In genomic region chr11:117407651-117408441, GRCm38 (mm10) we compare ENCODE assay signal across 8 mouse cellular contexts.
DNase-seq lines count a peak whose midpoint lies in the region; ATAC-seq and TF ChIP-seq lines count a peak whose summit lies in the region.

No protein-coding gene starts in this region.

- ATAC-seq in embryonic facial prominence, embryonic 14.5 days (ENCODE audit: low read depth) = peak; percentile 77
- ATAC-seq in heart, postnatal 0 days (ENCODE audit: insufficient read depth, low read depth) = peak; percentile 39; the same call in 1 of the 2 replicates
- ATAC-seq in liver, postnatal 0 days = peak; percentile 70

- no peak for TF ChIP-seq EP300 in heart, postnatal 0 days (IDR thresholded peaks at IDR 0.05; ENCODE audit: low read depth)
- peak; percentile 76; the same call in 1 of the 2 replicates for TF ChIP-seq EP300 in liver, postnatal 0 days (IDR thresholded peaks at IDR 0.05; ENCODE audit: low read depth)

- TF ChIP-seq CTCF in heart, postnatal 0 days (IDR thresholded peaks at IDR 0.05; ENCODE audit: low read depth) = no peak
- TF ChIP-seq CTCF in liver, postnatal 0 days (IDR thresholded peaks at IDR 0.05; ENCODE audit: low read depth) = no peak
- TF ChIP-seq CTCF in olfactory bulb, adult 2 months (IDR thresholded peaks at IDR 0.05; ENCODE audit: insufficient read depth, low read depth, low read length) = no peak

- no peaks in the 10 kb centered on the region for H3K27me3 ChIP-seq in embryonic facial prominence, embryonic 14.5 days (replicated peaks; ENCODE audit: control insufficient read depth, insufficient read depth, low read length)
- H3K27me3 ChIP-seq in heart, postnatal 0 days (ENCODE audit: control insufficient read depth, insufficient read depth, low read length) = peaks cover 28% of the 10 kb centered on the region
- peaks cover 48% of the 10 kb centered on the region for H3K27me3 ChIP-seq in liver, postnatal 0 days (ENCODE audit: insufficient read depth, low read length)

- H3K4me3 ChIP-seq in embryonic facial prominence, embryonic 14.5 days (ENCODE audit: low read depth, low read length) = peak overlapping the region; percentile 34
- H3K4me3 ChIP-seq in heart, postnatal 0 days (ENCODE audit: low read depth, low read length) = peak overlapping the region; percentile 36
- H3K4me3 ChIP-seq in liver, postnatal 0 days (ENCODE audit: low read depth, low read length) = no peak overlapping the region
- peak overlapping the region; percentile 42 for H3K4me3 ChIP-seq in olfactory bulb, adult 2 months (ENCODE audit: insufficient read depth, low read depth, low read length)

- peak overlapping the region; percentile 62 for H3K4me2 ChIP-seq in embryonic facial prominence, embryonic 14.5 days (ENCODE audit: low read depth, low read length)
- H3K4me2 ChIP-seq in heart, postnatal 0 days (ENCODE audit: low read depth, low read length) = peak overlapping the region; percentile 66
- H3K4me2 ChIP-seq in liver, postnatal 0 days (ENCODE audit: low read depth, low read length) = peak overlapping the region; percentile 32

- peak overlapping the region; percentile 13 for H3K27ac ChIP-seq in embryonic facial prominence, embryonic 14.5 days (replicated peaks; ENCODE audit: low read depth, low read length)
- H3K27ac ChIP-seq in heart, postnatal 0 days (ENCODE audit: low read depth) = no peak overlapping the region
- H3K27ac ChIP-seq in liver, postnatal 0 days (ENCODE audit: low read depth) = no peak overlapping the region
- H3K27ac ChIP-seq in olfactory bulb, adult 2 months (ENCODE audit: insufficient read depth, low read depth, low read length) = peak overlapping the region; percentile 82

- peaks cover 27% of the 10 kb centered on the region for H3K4me1 ChIP-seq in embryonic facial prominence, embryonic 14.5 days (ENCODE audit: control insufficient read depth, insufficient read depth, low read length)
- peaks cover 11% of the 10 kb centered on the region for H3K4me1 ChIP-seq in heart, postnatal 0 days (ENCODE audit: control insufficient read depth, insufficient read depth)
- H3K4me1 ChIP-seq in liver, postnatal 0 days (ENCODE audit: insufficient read depth) = no peaks in the 10 kb centered on the region; the same call in 1 of the 2 replicates
- H3K4me1 ChIP-seq in olfactory bulb, adult 2 months (ENCODE audit: control insufficient read depth, insufficient read depth, low read length) = peaks cover 37% of the 10 kb centered on the region

- WGBS in embryonic facial prominence, embryonic 14.5 days = under 1% methylated on average over 28 of the region's 28 CpGs
- WGBS in heart, postnatal 0 days = 1% methylated on average over 28 of the region's 28 CpGs
- whole genome bisulfite sequencing in liver, postnatal 0 days (ENCODE audit: insufficient replicate concordance) = 1% methylated on average over 28 of the region's 28 CpGs
- WGBS in olfactory bulb, adult 2 months = 2% methylated on average over 28 of the region's 28 CpGs

- H3K36me3 ChIP-seq in embryonic facial prominence, embryonic 14.5 days (ENCODE audit: control insufficient read depth, insufficient read depth, low read length) = no peaks in the 10 kb centered on the region
- no peaks in the 10 kb centered on the region for H3K36me3 ChIP-seq in heart, postnatal 0 days (replicated peaks; ENCODE audit: control insufficient read depth, insufficient read depth, low read length)
- H3K36me3 ChIP-seq in liver, postnatal 0 days (replicated peaks; ENCODE audit: insufficient read depth, low read length) = no peaks in the 10 kb centered on the region

- peak; percentile 58 to 66 for DNase-seq in B cell, adult 2 months
- peak; percentile 91 for DNase-seq in brain, adult 2 months (ENCODE audit: low read depth, low spot score)
- peak; percentile 87 for DNase-seq in embryonic facial prominence, embryonic 14.5 days (ENCODE audit: low spot score)
- no peak for DNase-seq in heart, postnatal 0 days (ENCODE audit: low spot score)
- peak; percentile 73 to 89 for DNase-seq in layer of hippocampus, adult 18-20 months (ENCODE audit: low spot score in 2 of 2)
- peak; percentile 39 for DNase-seq in liver, postnatal 0 days
- DNase-seq in thymus, postnatal 36 days = no peak

- peak overlapping the region; percentile 58 for H3K9ac ChIP-seq in embryonic facial prominence, embryonic 14.5 days (ENCODE audit: low read depth, low read length)
- H3K9ac ChIP-seq in heart, postnatal 0 days (replicated peaks; ENCODE audit: low read depth, low read length) = no peak overlapping the region
- H3K9ac ChIP-seq in liver, postnatal 0 days (replicated peaks) = no peak overlapping the region

- no peak for TF ChIP-seq POLR2A in olfactory bulb, adult 2 months (IDR thresholded peaks at IDR 0.05; ENCODE audit: insufficient read depth, low read depth, low read length)

- no peaks in the 10 kb centered on the region for H3K9me3 ChIP-seq in embryonic facial prominence, embryonic 14.5 days (ENCODE audit: control insufficient read depth, low read length)
- H3K9me3 ChIP-seq in heart, postnatal 0 days (replicated peaks; ENCODE audit: control insufficient read depth, low read length) = no peaks in the 10 kb centered on the region
- H3K9me3 ChIP-seq in liver, postnatal 0 days (ENCODE audit: low read length) = no peaks in the 10 kb centered on the region

Comparison
In these comparisons a context has a peak if more than half of its experiments do, and no peak if none do; other contexts are left out.
1. DNase-seq: peak in B cell, adult 2 months (2 of 2), brain, adult 2 months (single experiment), embryonic facial prominence, embryonic 14.5 days (single experiment), layer of hippocampus, adult 18-20 months (2 of 2) and liver, postnatal 0 days (single experiment); none in heart, postnatal 0 days (single experiment) and thymus, postnatal 36 days (0 of 2).
2. H3K27ac ChIP-seq: peak in embryonic facial prominence, embryonic 14.5 days (single experiment) and olfactory bulb, adult 2 months (single experiment); none in heart, postnatal 0 days (single experiment) and liver, postnatal 0 days (single experiment).
3. Peak in every context shown above with its lines, with median percentiles within 50 percentile points of each other: ATAC-seq and H3K4me2 ChIP-seq.